Mouse (Mus musculus) heart, postnatal 0 days (tissue): ENCODE measurements around the gene Rpl23.

Source experiments
- CTCF ChIP-seq: IDR thresholded peaks from 2 replicates; pipeline ENCODE4 v1.5.1; 2016; ENCODE audit warnings: antibody characterized with exemption, control low read depth, low read depth
- EP300 ChIP-seq: IDR thresholded peaks from 2 replicates; pipeline ENCODE4 v1.6.1; 2016; ENCODE audit warnings: antibody characterized with exemption, low read depth

GRCm38 (mm10) chr11:97813746-97814515, 31.7 kb upstream of the Rpl23 start:
- TF ChIP-seq EP300, result no peak
- TF ChIP-seq CTCF, result no peak
